Mouse (Mus musculus) liver, embryonic 14.5 days (tissue): ENCODE measurements around the gene Hand2.

Source experiments
- CTCF ChIP-seq: IDR thresholded peaks from 2 replicates; pipeline ENCODE4 v1.5.1; 2016; ENCODE audit warnings: antibody characterized with exemption, low read depth, control low read depth
- EP300 ChIP-seq: IDR thresholded peaks from 2 replicates; pipeline ENCODE4 v1.6.1; 2016; ENCODE audit warnings: antibody characterized with exemption, low read depth

GRCm38 (mm10) chr8:57348866-57349520, 28.2 kb downstream of the Hand2 start:
- TF ChIP-seq CTCF (no peak), EP300 (no peak)
